Mouse (Mus musculus) neural tube, postnatal 0 days (tissue): ENCODE data around the gene 9930022D16Rik. TPM values are rescaled to one million over a fixed set of nuclear protein-coding genes. Genes with fewer than 3 reads are reported as not detected.

Source experiments
- microRNA-seq: library from miRNA; unstranded; fragments of <30 nt; microRNA quantifications from one replicate; pipeline ENCODE4, GENCODE M21; 2016
- polyA plus RNA-seq: library from polyadenylated mRNA; unstranded; fragments of >200 nt; fragmentation: Nextera tagmentation; extraction: Ambion mirVana; gene quantifications from 2 replicates; pipeline ENCODE4 v1.2.1, GENCODE M21; 2015

The 9930022D16Rik gene
- 0.05 TPM in 1 of 2 replicates, not detected in the other for polyA plus RNA-seq

GRCm38 (mm10) chr11:109413617-109414016 lies at the start of gene 9930022D16Rik:
9930022D16Rik (plus strand) TSS chr11:109413917.

GRCm38 (mm10) chr11:109425392-109426271 lies 11.9 kb downstream of the 9930022D16Rik start, which contains the start of gene Amz2:
Amz2 (plus strand) TSS chr11:109425946.

Small RNAs within 50 kb of the gene (microRNA-seq; reads per million reads assigned to microRNA genes)
- not detected for gene Gm25540

Other genes with a start within 250 kb of the 9930022D16Rik start
- gene Rgs9, start 115.8 kb upstream of the 9930022D16Rik start, polyA plus RNA-seq = 15.9 and 19.7 TPM in 2 replicates
- 29.7 and 38.2 TPM in 2 replicates for gene Gna13, start 51.1 kb upstream of the 9930022D16Rik start, polyA plus RNA-seq
- gene Amz2, start 12.0 kb downstream of the 9930022D16Rik start, polyA plus RNA-seq = 37.6 and 38.7 TPM in 2 replicates
- 4.3 and 6.5 TPM in 2 replicates for gene Arsg, start 59.5 kb downstream of the 9930022D16Rik start, polyA plus RNA-seq
- gene Slc16a6, start 59.7 kb downstream of the 9930022D16Rik start, polyA plus RNA-seq = 5.8 and 8.2 TPM in 2 replicates
- 23.0 and 25.2 TPM in 2 replicates for gene Wipi1, start 198.1 kb downstream of the 9930022D16Rik start, polyA plus RNA-seq
- gene Prkar1a, start 235.5 kb downstream of the 9930022D16Rik start, polyA plus RNA-seq = 408 and 412 TPM in 2 replicates